Mouse (Mus musculus): ENCODE data around the gene Ift80. TPM values are rescaled to one million over a fixed set of nuclear protein-coding genes. Genes with fewer than 3 reads are reported as not detected.
"Not testable (repeated sequence)": the region's sequence is repeated elsewhere in the genome, so short reads cannot be mapped to it uniquely, and the experiment has no call there.

Gene Ift80
- polyA plus RNA-seq, 1 experiment from 2014 or later: 13.4 TPM

DNA sequence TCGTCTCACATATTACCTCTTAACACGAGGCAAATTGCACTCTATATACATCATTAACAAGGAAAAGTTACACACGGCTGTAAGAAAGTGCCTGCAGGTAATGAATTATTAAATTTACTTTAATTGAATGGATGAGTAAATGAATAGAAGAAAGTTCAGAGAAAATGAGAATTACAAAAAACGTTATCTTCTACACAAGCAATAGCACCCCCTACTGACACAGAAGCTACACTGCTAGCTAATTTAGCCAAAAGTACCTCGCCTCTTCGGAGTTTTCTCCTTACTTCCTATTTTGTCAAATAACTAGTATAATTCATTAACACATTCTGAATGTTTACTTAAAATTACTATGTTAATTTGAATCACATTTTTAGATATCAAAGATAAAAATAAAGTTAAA lies 49.9 kb downstream of the Ift80 start:
- no peaks in the 10 kb centered on the region for H3K27me3 ChIP-seq (ENCODE audit: control insufficient read depth, insufficient read depth, low read length)
- no peak overlapping the region for H3K27ac ChIP-seq (ENCODE audit: low read length)
- H3K36me3 ChIP-seq (ENCODE audit: control insufficient read depth, insufficient read depth): peaks cover 6% of the 10 kb centered on the region
- H3K4me2 ChIP-seq (ENCODE audit: low read depth, low read length): no peak overlapping the region
- no peaks in the 10 kb centered on the region for H3K9me3 ChIP-seq (replicated peaks; ENCODE audit: control insufficient read depth, low read length)
- WGBS: 57% methylated on average over 6 of the region's 6 CpGs
- no peak overlapping the region for H3K9ac ChIP-seq (ENCODE audit: low read length)
- no peak for ATAC-seq (replicated peaks; ENCODE audit: extremely low read depth, insufficient read depth, low FRiP score)
- H3K4me3 ChIP-seq (ENCODE audit: low read length): no peak overlapping the region
- H3K4me1 ChIP-seq (ENCODE audit: control insufficient read depth, insufficient read depth, low read length): no peaks in the 10 kb centered on the region

DNA sequence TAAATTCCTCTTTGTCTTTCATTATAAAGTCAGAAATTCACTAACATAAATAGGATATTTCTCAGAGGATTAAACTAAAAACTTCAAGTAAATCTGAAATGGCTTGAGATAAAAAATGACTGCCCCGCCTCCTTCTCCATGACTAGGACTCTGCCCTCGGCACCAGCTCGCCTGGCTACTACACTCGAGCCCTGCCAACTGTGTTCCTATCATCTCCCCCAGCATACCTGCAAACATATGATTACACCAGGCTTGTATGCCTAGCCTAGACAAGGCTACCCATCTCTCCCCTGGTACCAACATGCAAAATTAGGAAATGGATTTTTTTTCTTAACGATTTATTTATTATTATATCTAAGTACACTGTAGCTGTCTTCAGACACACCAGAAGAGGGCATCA lies 51.7 kb downstream of the Ift80 start:
- Histone ChIP-seq H3K9me3 (replicated peaks; ENCODE audit: control insufficient read depth, low read length) (no peaks in the 10 kb centered on the region), H3K36me3 (ENCODE audit: control insufficient read depth, insufficient read depth) (peaks cover 6% of the 10 kb centered on the region), H3K27me3 (ENCODE audit: control insufficient read depth, insufficient read depth, low read length) (no peaks in the 10 kb centered on the region), H3K9ac (ENCODE audit: low read length) (no peak overlapping the region), H3K4me1 (ENCODE audit: control insufficient read depth, insufficient read depth, low read length) (no peaks in the 10 kb centered on the region), H3K27ac (ENCODE audit: low read length) (no peak overlapping the region), H3K4me2 (ENCODE audit: low read depth, low read length) (no peak overlapping the region), H3K4me3 (ENCODE audit: low read length) (no peak overlapping the region)
- no peak for ATAC-seq (replicated peaks; ENCODE audit: extremely low read depth, insufficient read depth, low FRiP score)
- 91% methylated on average over 5 of the region's 5 CpGs for WGBS

DNA sequence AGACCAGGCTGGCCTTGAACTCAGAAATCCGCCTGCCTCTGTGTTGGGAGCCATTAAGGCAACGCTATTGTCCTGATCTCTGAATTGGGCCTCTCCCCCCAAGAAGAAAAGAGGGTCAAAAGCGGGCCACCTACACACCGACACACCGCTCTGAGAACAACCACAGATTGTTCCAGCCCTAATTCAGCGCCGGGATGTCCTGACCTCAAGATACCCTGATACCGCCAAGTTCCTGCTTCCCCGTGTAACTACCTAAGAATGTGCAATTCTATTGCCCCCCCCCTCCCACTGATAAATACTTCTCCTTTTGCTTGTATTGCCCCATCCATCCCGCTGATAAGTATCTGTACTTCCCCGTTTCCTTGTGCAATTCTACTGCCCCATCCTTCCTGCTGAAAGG lies 52.4 kb downstream of the Ift80 start:
- H3K36me3 ChIP-seq (ENCODE audit: control insufficient read depth, insufficient read depth); H3K4me3 ChIP-seq (ENCODE audit: low read length); ATAC-seq (replicated peaks; ENCODE audit: extremely low read depth, insufficient read depth, low FRiP score); H3K4me1 ChIP-seq (ENCODE audit: control insufficient read depth, insufficient read depth, low read length); H3K9ac ChIP-seq (ENCODE audit: low read length); H3K4me2 ChIP-seq (ENCODE audit: low read depth, low read length); H3K27me3 ChIP-seq (ENCODE audit: control insufficient read depth, insufficient read depth, low read length); H3K27ac ChIP-seq (ENCODE audit: low read length); H3K9me3 ChIP-seq (replicated peaks; ENCODE audit: control insufficient read depth, low read length): not testable (repeated sequence)
- WGBS: 82% methylated on average over 11 of the region's 11 CpGs

DNA sequence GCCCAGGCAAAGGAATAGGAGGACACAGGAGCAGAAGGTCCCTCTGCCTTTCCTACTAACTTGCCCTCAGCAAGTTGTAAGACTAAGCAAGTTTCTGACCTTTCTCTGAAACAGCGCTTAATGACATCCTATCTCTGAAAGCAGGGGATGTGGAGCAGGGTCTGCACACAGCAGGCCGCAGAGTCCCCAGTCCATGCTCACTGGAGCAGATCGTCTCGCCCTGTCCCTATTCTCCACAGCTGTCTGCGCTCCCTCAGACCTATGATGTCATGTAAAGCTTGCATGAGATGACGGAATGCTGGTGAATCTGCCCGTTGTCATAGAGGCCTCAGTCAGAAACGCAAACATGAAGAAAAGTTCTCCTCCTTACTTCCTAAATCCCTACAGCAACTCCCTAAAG lies 55.0 kb downstream of the Ift80 start:
- 89% methylated on average over 8 of the region's 8 CpGs for WGBS
- Histone ChIP-seq H3K9me3 (replicated peaks; ENCODE audit: control insufficient read depth, low read length) (no peaks in the 10 kb centered on the region), H3K36me3 (ENCODE audit: control insufficient read depth, insufficient read depth) (peaks cover 9% of the 10 kb centered on the region), H3K27me3 (ENCODE audit: control insufficient read depth, insufficient read depth, low read length) (no peaks in the 10 kb centered on the region), H3K4me3 (ENCODE audit: low read length) (no peak overlapping the region), H3K4me1 (ENCODE audit: control insufficient read depth, insufficient read depth, low read length) (no peaks in the 10 kb centered on the region), H3K4me2 (ENCODE audit: low read depth, low read length) (no peak overlapping the region), H3K9ac (ENCODE audit: low read length) (no peak overlapping the region), H3K27ac (ENCODE audit: low read length) (no peak overlapping the region)
- ATAC-seq (replicated peaks; ENCODE audit: extremely low read depth, insufficient read depth, low FRiP score): no peak

DNA sequence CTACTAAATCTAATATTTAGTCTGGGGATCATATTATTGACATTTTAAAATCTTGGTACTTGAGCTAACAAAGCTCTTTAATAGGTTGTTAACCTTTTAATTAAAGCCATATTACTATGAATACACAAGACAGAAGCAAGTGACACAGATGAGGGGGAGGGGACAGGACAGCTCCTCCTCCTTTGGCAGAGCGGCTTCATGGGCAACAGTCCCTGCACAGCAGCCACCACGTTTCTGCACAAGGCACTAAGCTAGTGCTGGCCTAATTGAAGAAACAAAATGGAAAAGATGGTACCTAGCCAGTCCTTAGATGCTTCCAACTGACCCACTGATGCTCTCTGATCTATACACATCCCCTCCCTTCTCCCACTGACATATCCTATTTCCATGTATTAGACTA lies 55.5 kb downstream of the Ift80 start:
- Histone ChIP-seq H3K9ac (ENCODE audit: low read length) (no peak overlapping the region), H3K4me1 (ENCODE audit: control insufficient read depth, insufficient read depth, low read length) (no peaks in the 10 kb centered on the region), H3K36me3 (ENCODE audit: control insufficient read depth, insufficient read depth) (peaks cover 9% of the 10 kb centered on the region), H3K27me3 (ENCODE audit: control insufficient read depth, insufficient read depth, low read length) (no peaks in the 10 kb centered on the region), H3K4me3 (ENCODE audit: low read length) (no peak overlapping the region), H3K27ac (ENCODE audit: low read length) (no peak overlapping the region), H3K4me2 (ENCODE audit: low read depth, low read length) (no peak overlapping the region), H3K9me3 (replicated peaks; ENCODE audit: control insufficient read depth, low read length) (no peaks in the 10 kb centered on the region)
- 60% methylated on average over 2 of the region's 2 CpGs for WGBS
- no peak for ATAC-seq (replicated peaks; ENCODE audit: extremely low read depth, insufficient read depth, low FRiP score)

DNA sequence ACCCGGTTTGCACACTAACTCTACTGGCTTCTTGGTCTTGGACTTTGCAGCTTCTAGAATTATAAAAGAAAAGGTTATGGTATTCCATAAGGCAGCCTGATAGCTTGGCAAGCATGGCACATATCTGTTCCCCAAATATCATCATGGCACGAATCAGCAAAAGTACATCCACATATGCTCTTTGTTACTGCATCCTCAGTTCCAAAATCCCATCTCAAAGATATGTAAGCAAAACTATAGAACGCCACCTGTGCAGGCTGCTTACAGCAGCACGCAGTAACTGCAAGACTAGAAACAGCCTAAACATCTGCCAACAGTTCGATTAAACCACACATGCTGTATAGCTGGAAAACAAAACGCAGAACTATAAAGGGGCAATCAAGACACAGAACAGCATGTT lies 62.5 kb downstream of the Ift80 start:
- 90% methylated on average over 6 of the region's 6 CpGs for WGBS
- Histone ChIP-seq H3K4me3 (ENCODE audit: low read length) (no peak overlapping the region), H3K27ac (ENCODE audit: low read length) (no peak overlapping the region), H3K4me2 (ENCODE audit: low read depth, low read length) (no peak overlapping the region), H3K36me3 (ENCODE audit: control insufficient read depth, insufficient read depth) (peaks cover 3% of the 10 kb centered on the region; the same call in 1 of the 2 replicates), H3K27me3 (ENCODE audit: control insufficient read depth, insufficient read depth, low read length) (no peaks in the 10 kb centered on the region), H3K9me3 (replicated peaks; ENCODE audit: control insufficient read depth, low read length) (no peaks in the 10 kb centered on the region), H3K9ac (ENCODE audit: low read length) (no peak overlapping the region), H3K4me1 (ENCODE audit: control insufficient read depth, insufficient read depth, low read length) (no peaks in the 10 kb centered on the region)
- no peak for ATAC-seq (replicated peaks; ENCODE audit: extremely low read depth, insufficient read depth, low FRiP score)

DNA sequence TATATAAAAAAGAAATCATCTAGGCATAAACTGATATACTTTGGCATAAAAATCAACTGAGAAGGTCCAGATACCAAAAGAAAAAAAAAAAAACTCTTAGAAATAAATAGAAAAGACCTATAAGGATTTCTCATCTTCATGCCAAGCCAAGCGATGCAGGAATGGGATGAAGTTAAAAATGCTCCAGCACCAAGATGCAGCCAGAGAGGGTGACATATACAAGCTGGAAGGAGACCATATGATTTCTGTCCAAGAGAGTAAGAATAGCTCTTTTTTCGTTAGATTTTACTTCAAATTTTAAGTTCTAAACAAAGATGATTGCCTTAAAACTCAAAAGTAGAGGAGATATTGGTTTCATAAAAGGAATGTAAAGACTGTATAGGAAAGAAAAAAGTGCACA lies 64.1 kb downstream of the Ift80 start:
- Histone ChIP-seq H3K27me3 (ENCODE audit: control insufficient read depth, insufficient read depth, low read length) (no peaks in the 10 kb centered on the region), H3K27ac (ENCODE audit: low read length) (no peak overlapping the region), H3K36me3 (ENCODE audit: control insufficient read depth, insufficient read depth) (peaks cover 9% of the 10 kb centered on the region), H3K4me2 (ENCODE audit: low read depth, low read length) (no peak overlapping the region), H3K4me1 (ENCODE audit: control insufficient read depth, insufficient read depth, low read length) (no peaks in the 10 kb centered on the region), H3K9me3 (replicated peaks; ENCODE audit: control insufficient read depth, low read length) (peaks cover 2% of the 10 kb centered on the region; the same call in 1 of the 2 replicates), H3K9ac (ENCODE audit: low read length) (no peak overlapping the region), H3K4me3 (ENCODE audit: low read length) (no peak overlapping the region)
- ATAC-seq (replicated peaks; ENCODE audit: extremely low read depth, insufficient read depth, low FRiP score): no peak
- 81% methylated on average over 2 of the region's 2 CpGs for WGBS

DNA sequence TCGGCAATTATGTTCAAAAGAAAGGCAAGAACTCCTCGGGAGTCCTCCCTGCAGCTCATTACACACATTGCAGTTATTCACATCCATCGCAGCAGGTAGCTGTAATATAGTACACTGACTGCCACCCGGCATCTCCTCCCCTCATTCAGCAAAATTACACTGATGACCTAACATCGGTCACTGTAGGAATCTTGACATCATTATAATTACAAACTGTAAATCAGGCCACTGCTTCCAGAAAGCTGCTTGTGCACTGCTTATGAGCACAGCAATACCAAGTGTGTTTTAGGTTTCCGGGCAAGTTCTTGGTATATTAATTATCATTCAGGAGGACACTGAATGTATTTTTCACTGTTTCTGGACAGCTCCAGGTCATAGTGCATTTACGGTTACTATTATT lies 65.1 kb downstream of the Ift80 start:
- WGBS: 90% methylated on average over 7 of the region's 7 CpGs
- Histone ChIP-seq H3K4me2 (ENCODE audit: low read depth, low read length) (no peak overlapping the region), H3K4me3 (ENCODE audit: low read length) (no peak overlapping the region), H3K36me3 (ENCODE audit: control insufficient read depth, insufficient read depth) (peaks cover 9% of the 10 kb centered on the region), H3K9me3 (replicated peaks; ENCODE audit: control insufficient read depth, low read length) (peaks cover 2% of the 10 kb centered on the region; the same call in 1 of the 2 replicates), H3K27ac (ENCODE audit: low read length) (no peak overlapping the region), H3K9ac (ENCODE audit: low read length) (no peak overlapping the region), H3K27me3 (ENCODE audit: control insufficient read depth, insufficient read depth, low read length) (no peaks in the 10 kb centered on the region), H3K4me1 (ENCODE audit: control insufficient read depth, insufficient read depth, low read length) (no peaks in the 10 kb centered on the region)
- no peak for ATAC-seq (replicated peaks; ENCODE audit: extremely low read depth, insufficient read depth, low FRiP score)

DNA sequence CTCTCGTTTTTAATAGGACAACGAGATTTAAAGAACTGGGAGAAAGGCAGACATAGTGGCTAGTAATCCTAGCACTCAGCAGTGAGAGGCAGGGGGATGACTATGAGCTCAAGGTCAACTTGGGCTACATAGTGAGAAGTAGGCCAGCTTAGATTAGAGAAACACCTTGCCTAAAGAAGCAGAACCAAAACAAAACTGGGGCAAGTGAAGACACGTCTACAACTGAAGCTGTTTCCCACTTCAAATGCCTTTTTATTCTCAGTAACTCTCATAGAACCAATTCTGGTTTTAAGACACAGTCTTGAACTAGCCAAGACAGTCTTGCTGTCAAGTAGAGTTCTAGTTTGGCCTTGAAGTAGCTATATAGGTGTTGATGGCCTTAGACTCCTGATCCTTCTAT lies 67.7 kb downstream of the Ift80 start:
- no peaks in the 10 kb centered on the region for H3K27me3 ChIP-seq (ENCODE audit: control insufficient read depth, insufficient read depth, low read length)
- no peak overlapping the region for H3K27ac ChIP-seq (ENCODE audit: low read length)
- no peaks in the 10 kb centered on the region for H3K4me1 ChIP-seq (ENCODE audit: control insufficient read depth, insufficient read depth, low read length)
- no peak overlapping the region for H3K4me2 ChIP-seq (ENCODE audit: low read depth, low read length)
- 87% methylated on average over 3 of the region's 3 CpGs for WGBS
- no peak overlapping the region for H3K9ac ChIP-seq (ENCODE audit: low read length)
- no peak overlapping the region for H3K4me3 ChIP-seq (ENCODE audit: low read length)
- peaks cover 2% of the 10 kb centered on the region; the same call in 1 of the 2 replicates for H3K9me3 ChIP-seq (replicated peaks; ENCODE audit: control insufficient read depth, low read length)
- H3K36me3 ChIP-seq (ENCODE audit: control insufficient read depth, insufficient read depth): peaks cover 9% of the 10 kb centered on the region
- ATAC-seq (replicated peaks; ENCODE audit: extremely low read depth, insufficient read depth, low FRiP score): no peak

DNA sequence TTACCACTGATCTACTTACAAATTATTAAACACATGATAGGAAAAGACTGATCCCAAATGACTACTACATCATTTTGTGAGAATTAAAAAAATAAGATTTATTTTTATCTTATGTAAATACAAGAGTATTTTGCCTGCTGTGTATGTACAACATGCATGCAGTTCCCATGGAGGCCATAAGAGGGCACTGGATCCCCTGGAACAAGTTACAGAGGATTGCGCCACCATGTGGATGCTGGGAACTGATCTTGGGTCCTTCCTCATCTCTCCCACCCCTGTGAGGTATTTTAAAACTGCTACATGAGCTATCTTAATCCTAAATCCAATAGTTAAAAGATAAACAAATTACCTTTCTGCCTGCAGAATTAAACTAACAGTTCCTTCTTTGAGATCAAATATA lies 68.9 kb downstream of the Ift80 start:
- no peak overlapping the region for H3K4me3 ChIP-seq (ENCODE audit: low read length)
- H3K27me3 ChIP-seq (ENCODE audit: control insufficient read depth, insufficient read depth, low read length): no peaks in the 10 kb centered on the region
- WGBS: 100% methylated on average over 1 of the region's 1 CpGs
- H3K36me3 ChIP-seq (ENCODE audit: control insufficient read depth, insufficient read depth): peaks cover 9% of the 10 kb centered on the region
- H3K4me1 ChIP-seq (ENCODE audit: control insufficient read depth, insufficient read depth, low read length): no peaks in the 10 kb centered on the region
- H3K27ac ChIP-seq (ENCODE audit: low read length): no peak overlapping the region
- no peak overlapping the region for H3K9ac ChIP-seq (ENCODE audit: low read length)
- H3K9me3 ChIP-seq (replicated peaks; ENCODE audit: control insufficient read depth, low read length): peaks cover 2% of the 10 kb centered on the region; the same call in 1 of the 2 replicates
- no peak overlapping the region for H3K4me2 ChIP-seq (ENCODE audit: low read depth, low read length)
- no peak for ATAC-seq (replicated peaks; ENCODE audit: extremely low read depth, insufficient read depth, low FRiP score)

Measured in heart, embryonic 16.5 days (tissue).